Mouse (Mus musculus) layer of hippocampus, postnatal 25 days (tissue): Measurements from ENCODE around the gene Rasgrf2. TPM values are rescaled to one million over a fixed set of nuclear protein-coding genes. Genes with fewer than 3 reads are reported as not detected.
"Not testable (repeated sequence)": the region's sequence is repeated elsewhere in the genome, so short reads cannot be mapped to it uniquely, and the experiment has no call there.

Source experiments
- DNase-seq, 2 experiments: peaks; one replicate each; pipeline ENCODE4 v3.0.0; 2022; ENCODE audit warnings: mixed read lengths in 2 of 2, low spot score in 1 of 2; ENCODE audit errors: extremely low spot score in 1 of 2
- total RNA-seq, 2 experiments: library from RNA; stranded (reverse); gene quantifications; 2 replicates each; pipeline ENCODE4 v1.2.3; 2021

The Rasgrf2 gene
- total RNA-seq = 100 to 1,000 TPM; 105 to 114 TPM

DNA sequence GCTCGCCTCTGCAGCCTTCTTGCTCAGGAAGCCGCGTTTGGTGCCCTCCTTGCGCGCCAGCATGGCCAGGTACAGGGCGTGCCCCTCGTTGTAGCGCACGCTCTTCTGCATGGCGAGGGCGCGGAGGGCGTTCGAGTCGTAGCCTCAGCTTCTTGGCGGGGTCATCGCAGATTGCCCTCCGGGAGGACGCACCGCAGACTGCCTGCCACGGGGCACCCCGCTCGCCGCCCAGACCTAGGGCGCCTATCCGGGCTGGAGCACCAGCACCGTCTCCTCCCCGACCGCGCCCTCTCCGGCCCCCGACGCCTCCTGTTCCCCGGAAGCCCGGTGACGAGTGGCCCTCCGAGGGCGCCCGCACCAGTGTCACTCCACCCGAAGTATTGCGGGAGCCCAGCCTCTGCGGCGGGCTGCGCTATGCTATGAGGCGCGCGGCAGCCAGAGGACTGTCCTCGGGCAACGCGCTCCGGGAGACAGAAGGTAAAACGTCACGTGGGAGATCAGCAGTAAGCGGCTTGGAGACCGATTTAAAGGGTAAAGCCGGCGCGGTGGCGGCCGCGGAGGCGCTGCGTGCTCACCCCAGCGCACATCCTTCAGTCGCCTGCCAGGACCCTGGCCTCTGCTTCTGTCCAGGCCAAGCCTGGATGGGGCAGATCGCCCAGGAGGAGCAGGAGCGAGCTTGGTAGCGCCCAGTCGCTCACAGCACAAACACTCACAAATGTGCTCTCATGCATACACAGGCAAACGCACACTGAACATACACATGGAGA lies at the start of gene Rasgrf2:
TSS of gene Rasgrf2 (minus strand) at position 273 of the 767 bp plus-strand sequence.
- peak; percentile 45 to 57 for DNase-seq

DNA sequence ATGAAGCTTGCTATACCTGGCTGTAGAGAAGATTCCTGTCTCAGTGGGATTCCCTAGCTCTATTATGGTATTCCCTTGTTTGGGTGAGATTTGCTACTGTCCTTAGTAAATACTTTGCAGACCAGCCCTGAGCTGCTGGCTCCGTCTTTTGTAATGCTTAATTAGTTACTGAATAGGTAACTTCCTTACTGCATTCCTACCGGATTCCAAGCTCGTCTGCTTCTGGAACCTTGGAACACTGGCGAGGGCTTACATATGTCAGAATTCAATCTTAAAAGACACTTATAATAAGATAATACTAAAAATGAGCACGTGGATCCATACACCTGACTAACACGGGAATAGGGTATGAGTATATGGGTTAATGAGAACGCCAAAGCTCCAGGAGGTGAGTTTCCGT lies 41.2 kb upstream of the Rasgrf2 start:
- not testable (repeated sequence) for DNase-seq

DNA sequence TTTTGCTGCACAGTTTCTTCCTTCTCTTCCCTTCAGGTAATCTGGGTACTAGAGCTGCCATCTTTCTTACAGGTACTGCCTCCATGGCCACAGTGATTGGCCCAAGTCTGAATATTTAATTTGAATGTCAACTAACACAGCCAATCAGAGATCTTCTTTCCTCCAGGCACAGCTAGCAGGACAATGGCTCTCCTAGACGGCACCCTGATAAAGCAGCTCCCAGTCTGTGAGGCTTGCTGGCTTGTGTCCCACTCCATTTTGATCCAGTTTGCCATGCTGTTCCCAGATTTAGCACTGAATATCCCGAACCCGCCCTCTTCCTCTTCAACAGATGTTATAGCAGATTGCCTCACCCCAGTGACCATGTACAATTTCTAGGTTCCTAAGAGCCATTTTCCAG lies 19.1 kb upstream of the Rasgrf2 start:
- DNase-seq = no peak

DNA sequence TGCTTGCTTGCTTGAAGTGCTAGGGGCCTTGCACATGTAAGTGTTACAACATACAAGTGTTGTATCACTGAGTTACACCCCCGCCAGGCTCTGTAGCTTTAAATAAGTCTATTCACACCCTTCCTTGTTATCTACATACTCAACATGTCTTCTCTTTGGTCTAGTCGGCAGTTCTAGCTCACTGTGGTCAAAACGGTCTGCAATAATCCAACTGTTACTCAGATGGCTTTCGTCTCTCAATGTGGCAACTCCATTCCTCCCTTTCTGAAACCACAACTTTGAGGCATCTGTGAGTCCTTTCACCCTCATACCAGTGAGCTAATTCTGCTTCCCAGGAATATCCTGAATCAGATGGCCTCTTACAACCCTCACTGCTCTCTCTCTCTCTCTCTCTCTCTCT lies 17.4 kb upstream of the Rasgrf2 start:
- DNase-seq = no peak

DNA sequence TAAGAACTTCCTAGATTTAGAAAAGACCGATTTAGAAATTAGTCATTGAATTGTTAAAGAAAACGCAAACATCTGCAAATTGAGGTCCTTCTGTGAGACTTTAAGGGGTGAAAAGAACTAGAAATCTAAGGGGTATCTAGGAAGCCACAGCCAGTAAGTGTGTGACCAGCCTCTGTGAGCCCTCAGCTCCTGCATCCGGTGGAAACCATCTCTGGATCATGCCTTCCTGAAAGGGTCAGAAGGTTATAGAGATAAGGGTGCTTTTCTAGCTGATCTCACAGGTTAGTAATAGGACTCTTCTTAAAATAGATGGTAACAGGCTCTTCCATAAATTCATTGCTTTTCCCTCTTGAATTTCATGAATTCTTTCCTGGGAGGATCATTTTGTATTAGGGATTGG lies 3.3 kb upstream of the Rasgrf2 start:
- no peak for DNase-seq

DNA sequence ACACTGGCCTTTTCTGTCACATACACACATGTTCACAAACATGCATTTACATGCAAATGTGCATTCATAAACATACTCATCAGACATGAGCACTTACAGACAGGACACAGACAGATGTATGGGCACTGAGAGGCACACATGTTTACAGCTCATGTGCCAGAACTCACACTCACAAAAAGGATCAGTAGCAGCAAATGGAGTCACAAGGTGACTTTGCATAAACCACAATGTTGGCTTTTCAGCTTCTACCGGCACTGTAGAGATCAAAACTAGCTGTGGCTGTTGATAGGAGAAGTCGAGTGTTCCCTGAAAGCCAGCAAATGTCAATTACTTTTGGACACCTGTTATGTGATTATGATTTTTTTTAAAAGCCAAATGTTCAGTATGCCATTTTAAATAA lies 1.1 kb upstream of the Rasgrf2 start:
- no peak for DNase-seq

DNA sequence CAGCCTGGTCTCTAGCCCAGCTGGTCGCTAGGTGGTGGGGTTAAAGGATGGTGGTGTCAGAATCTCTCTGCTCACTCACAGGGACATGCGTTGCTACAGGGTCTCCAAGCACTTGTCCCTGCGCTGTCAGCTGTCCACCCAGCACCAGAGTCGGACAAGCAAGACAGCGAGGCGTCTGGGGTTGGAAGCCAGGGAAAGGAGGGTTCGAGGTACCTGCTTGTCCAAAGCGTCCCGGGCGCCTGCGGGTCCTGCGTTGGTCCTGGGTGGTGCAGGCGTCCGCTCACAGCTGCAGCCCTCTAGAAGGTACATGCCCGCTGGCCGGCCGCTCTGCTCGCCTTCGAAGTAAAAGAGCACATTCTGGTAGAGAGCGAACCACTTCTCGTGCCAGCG lies 467 bp downstream of the Rasgrf2 start:
- peak; percentile 16 to 21 for DNase-seq

DNA sequence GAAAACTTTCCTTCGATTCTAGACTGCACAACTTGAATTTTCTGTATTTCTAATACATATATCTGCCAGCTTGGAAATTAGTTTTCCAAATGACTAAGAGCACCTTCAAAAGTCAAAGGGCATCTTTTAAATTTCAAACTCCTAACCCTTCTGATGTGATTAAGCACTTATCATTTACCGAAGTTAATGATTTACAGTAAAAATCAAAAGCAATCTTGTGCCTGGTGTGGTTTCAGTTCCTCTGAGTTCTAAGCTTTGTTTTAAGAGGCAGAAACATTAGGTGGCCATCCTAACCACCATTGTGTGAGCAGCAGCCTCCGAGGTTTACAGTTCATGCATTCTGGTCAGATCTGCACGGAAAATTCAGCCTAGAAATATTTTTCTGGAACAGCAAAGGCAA lies 1.6 kb downstream of the Rasgrf2 start:
- no peak for DNase-seq

DNA sequence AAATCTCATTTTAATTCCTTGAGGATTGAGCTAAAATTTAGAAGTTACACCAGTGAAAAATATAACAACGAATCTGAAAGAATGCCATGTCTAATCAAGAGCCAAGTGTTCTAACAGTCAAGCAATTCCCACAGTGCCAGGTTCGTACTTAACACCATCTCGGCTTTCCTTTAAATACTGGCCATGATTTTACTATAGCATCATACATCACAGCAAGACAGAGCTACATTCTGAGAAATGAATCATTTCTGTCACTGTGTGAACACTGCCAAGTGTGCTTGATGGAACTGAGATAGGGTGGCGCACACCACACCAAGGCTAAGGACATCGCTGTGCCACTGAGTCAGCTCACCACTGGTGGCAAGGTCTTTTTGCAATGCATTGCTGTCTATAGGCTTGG lies 5.6 kb downstream of the Rasgrf2 start:
- no peak for DNase-seq

DNA sequence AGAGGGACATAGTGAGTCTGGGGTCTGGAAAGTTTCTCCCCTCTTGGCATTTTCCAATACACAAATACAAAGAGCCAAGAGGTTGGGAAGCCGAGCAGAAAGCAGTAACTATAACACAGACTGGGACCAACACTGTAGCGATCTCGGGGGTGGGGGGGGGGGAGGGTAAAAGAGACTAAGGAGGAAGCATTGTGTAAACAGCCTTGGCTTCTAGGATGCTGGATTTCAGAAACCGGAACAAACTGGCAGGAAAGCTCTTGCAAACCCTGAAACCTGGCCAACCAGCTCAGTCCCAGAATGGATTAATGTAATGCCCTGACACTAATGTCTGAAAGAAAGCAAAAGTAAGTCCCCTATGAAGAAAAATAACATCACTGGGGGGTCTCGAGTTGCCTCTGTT lies 11.8 kb downstream of the Rasgrf2 start:
- DNase-seq = no peak

DNA sequence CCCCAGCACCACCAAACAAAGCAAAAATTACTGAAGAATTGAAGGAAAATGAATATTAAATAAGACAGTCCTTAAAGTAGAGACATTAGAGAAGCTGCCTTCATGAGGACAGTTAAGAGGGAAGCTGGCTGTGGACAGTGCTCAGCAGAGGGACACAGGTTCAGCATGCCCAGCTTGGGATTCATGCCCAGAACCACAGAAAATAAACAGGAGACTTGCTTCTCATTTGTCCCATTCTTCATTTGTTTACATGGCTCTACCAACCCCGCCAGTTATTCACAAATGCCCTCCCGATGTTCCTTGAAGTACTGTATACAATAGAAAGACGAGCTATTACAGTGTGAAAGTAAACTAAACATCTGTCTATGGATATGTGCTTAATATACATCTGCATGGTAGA lies 17.4 kb downstream of the Rasgrf2 start:
- DNase-seq = no peak

DNA sequence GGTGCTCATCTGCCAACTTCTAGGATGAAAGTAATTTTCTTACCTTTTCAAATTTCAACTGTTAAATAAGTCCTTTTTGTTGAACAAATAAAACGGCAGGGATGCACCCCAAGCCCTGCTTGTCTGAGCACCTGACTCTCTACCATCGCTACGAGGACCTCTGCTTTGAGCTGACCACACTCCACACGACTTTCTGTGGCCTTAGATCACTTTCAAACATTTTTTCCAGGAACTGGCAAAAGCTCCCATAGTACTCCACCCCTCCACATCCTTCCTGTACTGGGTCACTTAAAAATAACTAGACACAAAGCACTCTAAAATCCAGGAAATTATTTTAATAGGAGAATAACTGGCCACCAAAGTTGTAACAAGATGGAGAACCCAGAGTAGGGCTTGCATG lies 23.2 kb downstream of the Rasgrf2 start:
- DNase-seq = no peak

DNA sequence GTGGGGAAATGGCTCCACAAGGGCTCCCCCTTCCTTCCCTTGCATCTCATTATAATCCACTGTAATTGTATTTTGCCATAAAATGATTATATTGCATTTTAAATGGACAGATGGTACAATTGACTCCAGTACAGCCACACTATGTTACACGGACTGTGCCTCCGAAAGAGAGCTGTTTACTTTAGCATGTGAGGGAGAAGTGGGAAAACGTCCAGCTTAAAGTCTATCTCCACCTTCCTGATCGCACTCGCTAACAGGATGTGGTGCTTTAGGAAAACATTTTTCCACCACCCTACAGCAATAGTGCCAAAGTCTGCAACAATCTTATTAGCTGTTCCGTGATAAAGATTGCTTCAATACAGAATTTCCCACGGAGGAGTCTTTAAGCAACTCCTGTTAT lies 27.2 kb downstream of the Rasgrf2 start:
- no peak for DNase-seq

DNA sequence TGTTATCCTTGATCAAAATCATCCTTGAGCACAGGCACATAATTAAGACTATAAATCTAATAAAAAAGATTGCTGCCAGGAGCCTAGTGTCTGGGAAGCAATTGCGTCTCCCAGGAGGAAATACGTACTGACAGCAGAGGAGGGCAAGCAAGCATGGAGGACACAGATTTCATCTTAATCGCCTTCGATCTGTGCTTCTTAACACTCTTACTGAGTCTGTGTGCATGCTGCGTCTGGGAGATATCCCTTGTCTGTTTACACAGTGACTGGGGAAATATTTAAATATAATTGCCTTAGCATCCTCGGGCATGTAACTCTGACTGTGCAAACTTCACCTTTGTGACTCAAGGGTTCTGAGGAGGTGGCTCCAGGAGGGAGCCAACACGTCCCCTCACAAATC lies 33.0 kb downstream of the Rasgrf2 start:
- no peak for DNase-seq

DNA sequence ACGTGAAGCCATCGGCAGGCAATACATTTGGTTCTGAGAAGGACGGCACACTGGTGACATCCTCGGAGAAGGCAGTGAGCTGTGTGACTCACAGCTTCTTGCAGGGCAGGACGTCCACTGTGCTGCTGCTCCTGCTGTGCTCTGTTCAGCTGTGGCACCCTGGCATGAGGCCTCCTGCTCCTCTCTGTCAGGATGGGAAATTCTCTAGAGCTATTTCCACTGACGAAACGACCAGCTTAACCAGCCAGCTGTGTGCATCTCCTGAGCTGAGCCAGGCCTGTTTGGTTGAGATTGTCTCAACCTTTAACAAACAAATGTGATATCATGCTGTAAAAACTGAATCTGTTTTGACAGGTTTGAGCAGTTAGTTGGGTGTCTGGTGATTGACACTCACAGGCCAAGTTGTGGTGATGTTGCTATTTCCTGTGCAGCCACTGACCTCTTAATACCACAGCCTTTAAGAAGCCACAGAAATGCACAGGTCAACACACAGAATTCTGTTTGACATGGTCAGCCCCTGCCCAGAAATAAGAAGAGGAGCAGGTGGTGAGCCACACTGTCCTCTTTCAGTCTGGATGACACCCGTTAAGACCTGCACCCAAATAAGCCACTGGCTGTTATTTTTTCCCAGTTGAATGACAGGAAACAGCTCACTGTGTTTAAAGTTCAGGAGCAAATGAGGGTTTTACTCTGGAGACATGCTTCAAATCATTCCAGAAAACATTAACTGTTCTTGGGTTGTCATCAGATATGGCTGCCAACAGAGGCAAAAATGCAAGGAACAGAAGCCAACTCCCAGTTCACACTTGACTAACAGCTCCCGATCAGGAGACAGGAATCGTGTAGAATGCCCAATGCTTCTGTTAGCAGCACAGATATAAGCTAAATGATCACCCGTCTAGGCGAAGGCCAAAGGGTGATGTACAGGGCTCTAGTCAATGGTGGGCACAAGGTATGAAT lies 36.0 kb downstream of the Rasgrf2 start:
- DNase-seq = no peak

DNA sequence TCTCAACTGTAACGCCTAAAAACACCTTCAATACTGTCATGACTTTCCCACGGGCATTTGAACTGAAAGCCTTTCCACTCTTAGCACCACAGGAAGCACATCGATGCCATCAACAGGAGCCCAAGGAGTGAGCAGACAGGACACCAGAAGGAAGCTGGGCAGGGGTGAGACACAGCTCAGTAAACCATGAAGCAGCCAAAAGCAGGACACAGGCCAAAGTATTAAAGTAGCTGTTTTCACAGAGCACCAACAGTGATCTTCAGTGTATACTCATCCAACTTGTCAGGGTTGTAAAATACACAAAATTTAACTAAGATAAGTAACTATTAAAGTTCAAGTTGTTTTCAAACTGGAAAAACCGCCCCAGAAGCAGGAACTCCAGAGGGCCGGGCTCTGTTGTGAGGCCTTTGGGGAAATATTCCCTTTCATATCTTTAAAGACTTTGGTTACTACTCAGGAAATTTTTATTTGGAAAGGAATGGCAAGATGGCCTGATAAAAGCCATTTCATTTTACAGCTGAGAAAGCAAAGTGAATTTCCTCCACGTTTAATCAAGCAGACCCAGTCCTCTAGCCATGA lies 37.7 kb downstream of the Rasgrf2 start:
- no peak for DNase-seq

DNA sequence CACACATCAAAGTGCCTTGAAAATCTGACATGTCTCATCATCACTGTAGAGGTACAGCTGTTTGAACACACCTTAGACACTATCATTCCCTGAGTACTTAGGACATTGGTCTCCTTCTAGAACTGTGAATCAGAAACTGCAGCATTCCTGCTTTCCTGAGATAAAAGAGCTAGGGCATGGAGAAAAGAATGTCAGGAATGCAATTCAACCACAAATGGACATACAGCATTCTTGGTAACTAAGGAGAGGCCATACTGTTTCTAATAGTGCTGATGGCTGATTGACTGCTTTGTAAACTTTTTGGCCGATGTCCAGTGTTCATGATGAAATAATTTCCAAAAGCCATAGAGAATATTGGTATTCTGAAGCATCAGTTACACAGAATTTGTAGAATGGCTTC lies 58.3 kb downstream of the Rasgrf2 start:
- DNase-seq = no peak

DNA sequence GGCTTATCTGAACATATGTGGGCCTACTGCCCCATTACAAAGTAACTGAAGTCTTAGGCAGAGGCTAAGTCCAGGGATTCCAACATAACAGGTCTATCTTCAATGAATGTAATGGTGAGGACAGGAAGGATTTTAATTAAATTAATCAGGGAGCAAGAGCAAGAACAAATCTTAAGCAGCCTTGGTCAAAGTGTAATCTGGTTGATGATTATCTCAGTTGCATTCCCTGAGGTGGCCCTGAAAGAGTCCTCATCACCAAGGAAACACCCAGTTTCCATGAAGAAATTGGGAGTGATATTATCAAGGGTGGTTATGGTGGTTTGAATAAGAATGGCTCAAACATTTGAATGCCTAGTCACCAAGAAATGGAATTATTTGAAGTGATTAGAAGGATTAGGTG lies 62.8 kb downstream of the Rasgrf2 start:
- DNase-seq = no peak

DNA sequence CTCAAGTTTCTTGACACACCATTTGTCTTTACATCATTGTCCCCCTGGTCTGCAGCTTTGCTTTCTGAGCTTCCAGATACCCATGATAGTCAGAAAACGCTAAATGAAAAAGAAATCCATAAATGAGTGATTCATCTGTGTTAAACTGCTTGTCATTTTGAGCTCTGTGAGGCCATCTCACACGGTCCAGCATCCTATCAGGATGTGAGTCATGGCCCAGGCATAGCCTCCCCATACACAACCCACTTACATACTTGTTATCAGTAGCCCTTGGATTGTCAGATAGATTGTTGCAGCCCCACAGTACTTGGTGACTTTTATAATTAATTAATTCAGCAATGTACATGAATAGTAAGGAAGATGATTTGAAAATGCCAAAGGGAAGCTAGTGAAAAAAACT lies 63.6 kb downstream of the Rasgrf2 start:
- DNase-seq = no peak

DNA sequence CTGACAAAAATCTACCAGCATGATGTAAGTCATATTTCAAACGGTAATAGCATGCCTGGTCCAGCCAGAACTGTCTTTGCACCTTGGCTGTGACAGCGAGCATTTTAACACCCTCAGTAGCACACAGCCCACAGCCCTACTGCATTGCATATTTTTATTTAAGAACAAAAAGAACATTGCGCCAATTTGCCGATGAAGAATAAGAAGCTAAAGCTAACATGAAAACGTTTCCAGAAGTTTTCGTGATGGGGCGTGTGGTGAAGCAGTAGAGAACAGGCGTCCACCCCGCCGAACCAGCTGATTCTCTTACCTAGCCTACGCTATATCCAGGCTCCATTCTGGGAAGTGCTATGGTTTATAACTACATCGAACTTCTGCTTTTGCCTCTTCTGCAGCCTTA lies 77.7 kb downstream of the Rasgrf2 start:
- no peak for DNase-seq

DNA sequence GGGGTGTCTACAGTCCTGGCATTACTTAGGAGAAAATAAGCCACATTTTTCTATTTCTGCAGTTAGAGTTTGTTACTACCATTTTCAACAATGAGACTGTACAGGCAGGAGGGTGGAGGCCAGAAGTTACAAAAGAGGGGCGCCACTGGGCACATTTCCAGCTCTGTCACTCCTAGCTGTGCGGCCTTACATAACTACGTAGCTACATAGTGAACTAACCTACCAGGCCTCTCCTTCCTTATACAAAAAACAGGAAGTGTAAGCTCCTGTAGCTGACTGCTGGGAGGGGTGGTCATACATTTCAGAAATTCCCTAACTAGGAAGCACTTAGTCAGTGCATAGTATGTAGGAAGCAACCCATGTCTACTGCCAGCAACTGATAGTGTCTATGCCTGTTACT lies 78.5 kb downstream of the Rasgrf2 start:
- DNase-seq = no peak
